Mouse (Mus musculus): ENCODE results near the gene Rab44.
"Not testable (repeated sequence)": the region's sequence is repeated elsewhere in the genome, so short reads cannot be mapped to it uniquely, and the experiment has no call there.

Rab44 gene

DNA sequence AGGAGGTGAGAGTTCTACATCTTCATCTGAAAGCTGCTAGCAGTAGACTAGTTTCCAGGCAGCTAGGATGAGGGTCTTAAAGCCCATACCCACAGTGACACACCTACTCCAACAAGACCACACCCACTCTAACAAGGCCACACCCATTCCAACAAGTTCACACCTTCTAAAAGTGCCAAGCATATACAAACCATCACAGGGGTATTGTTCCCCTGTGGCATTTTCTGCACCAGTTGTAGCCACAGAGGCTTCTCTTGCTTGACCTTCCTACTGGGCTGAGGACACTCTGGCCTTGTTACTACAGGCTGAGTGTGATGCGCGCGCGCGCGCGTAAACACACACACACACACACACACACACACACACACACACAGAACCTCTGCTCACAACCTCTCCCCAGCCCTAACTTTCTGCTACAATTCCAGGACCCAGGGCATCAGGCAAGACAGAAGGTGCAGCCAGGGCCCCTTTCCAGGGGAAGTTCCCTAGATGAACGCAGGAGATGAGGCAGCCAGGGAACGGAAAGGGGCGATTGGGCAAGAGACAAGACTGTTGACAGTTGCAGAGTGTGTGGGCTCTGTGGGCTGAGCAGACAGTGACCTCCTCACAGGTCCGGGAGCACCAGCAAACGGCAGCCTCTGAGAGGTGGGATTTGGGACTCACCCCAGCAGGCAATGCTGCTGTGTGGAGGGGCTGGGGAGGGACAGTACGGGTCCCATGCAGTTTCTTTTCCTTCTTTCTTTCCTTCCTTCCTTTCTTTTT is at the start of gene Rab44:
Gene Rab44 (plus strand): TSS at position 555 of the 762 bp plus-strand sequence.
- in situ Hi-C loops (cut with MseI, MboI) = no loop called here

DNA sequence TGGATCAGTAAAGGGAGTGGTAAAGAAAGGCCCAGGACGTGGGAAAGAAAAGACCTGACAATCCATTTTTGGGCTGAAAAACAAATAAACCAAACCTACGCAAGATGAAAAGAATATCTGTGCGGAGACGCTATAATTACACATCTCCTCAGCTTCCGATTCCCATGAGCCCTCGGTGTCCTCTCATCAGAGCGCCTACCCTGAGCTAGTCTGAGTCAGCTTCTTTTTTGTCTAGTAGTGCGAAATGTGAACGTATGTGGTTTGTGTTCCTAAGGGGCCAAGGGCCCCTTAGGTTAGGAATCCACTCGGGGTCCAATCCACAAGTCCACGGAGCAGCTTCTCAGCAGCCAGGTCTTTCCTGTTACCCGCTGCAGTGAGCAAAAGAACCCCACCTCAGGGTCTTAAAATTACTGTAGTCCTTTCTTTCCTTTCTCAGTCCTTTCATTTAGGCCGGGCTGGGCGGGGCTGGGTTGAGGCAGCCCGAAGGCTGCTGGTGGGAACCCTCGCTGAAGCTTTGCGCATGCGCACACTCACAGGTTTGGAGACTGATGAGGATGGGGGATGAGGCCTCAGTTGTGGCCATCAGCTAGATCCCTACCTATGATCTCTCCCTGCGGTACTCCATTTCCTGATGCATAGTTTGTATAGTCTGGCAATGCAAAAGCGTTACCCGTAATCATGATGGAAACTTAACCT is 48.6 kb upstream of the Rab44 start:
- in situ Hi-C loops (cut with MseI, MboI) = no loop called here

DNA sequence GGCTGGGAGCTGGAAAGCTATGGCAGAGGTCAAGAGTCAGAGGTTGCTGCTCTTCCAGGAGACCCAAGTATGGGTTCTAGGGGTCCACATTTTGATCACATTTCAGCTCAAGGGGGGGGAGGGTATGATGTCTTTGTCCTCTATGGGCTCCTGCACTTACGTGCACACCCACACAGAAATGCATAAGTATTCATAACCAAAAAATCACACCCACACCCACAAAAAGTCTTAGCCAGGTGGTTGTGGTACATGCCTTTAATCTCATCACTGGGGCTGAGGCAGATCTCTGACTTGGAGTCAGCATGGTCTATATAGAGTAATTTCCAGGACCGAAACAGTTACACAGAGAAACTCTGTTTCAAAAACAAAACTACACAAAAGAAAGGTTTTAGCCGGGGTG is 48.0 kb upstream of the Rab44 start:
- in situ Hi-C loops (cut with MseI, MboI) = no loop called here

DNA sequence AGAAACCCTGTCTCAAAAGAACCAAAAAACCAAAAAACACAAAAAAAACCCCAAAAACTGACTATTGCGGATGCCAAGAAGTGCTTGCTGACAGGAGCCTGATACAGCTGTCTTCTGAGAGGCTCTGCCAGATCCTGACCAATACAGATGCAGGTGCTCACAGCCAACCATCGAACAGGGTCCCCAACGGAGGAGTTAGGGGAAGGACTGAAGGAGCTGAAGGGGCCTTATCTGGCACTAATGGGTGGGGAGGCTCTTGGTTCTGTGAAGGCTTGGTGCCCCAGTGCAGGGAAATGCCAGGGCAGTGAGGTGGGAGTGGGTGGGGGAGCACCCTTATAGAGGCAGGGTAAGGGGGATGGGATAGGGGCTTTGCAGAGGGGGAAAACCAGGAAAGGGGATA is 46.5 kb upstream of the Rab44 start:
- in situ Hi-C loops (cut with MseI, MboI) = not testable (repeated sequence)

DNA sequence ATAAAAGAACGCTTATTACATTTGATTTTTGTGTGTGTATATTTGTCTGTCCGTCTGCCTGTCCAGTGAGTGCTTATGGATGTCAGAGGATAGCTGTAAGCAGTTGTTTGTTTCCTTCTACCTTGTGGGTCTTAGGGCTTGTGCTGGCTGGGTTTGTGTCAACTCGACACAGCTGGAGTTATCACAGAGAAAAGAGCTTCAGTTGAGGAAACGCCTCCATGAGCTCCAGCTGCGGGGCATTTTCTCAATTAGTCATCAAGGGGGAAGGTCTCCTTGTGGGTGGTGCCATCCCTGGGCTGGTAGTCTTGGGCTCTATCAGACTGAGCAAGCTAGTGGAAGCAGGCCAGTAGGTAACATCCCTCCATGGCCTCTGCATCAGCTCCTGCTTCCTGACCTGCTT is 46.1 kb upstream of the Rab44 start:
- in situ Hi-C loops (cut with MseI, MboI) = no loop called here

DNA sequence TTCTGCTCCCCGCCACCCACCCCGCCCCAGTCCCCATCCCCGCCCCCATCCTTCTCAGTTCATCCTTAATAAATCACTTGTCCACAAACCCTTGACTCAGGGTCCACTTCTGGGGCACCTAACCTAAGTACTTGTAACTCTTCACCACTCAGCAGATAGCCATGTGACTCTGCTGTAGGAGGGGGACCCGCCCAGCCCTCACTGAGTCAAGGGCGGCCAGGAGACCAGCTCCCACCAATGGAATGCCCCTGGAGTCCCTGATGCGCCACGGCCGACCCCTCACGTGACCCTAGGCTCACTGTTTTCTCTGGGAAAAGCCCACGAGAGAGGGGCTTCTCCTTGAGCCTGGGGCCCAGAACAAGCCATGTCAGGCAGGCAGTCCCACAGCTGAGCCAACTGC is 44.9 kb upstream of the Rab44 start:
- in situ Hi-C loops (cut with MseI, MboI) = no loop called here

DNA sequence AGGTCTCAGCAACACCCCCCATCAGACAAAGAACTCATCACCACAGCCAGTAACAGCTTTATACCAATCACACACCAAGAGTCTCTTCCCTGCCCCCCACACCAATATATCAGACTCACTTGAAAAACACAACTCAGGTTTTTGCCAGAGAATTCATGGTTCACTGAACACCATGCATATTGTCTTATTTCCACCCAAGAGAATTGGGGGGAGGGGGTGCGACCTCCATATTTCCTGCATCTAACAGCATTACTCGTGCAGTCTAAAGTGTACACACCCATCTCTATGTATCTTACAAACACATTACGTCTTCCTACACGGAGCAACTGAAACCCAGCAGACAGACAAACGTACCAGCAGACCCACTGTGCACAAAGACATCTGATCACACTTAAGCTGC is 42.1 kb upstream of the Rab44 start:
- in situ Hi-C loops (cut with MseI, MboI) = no loop called here

DNA sequence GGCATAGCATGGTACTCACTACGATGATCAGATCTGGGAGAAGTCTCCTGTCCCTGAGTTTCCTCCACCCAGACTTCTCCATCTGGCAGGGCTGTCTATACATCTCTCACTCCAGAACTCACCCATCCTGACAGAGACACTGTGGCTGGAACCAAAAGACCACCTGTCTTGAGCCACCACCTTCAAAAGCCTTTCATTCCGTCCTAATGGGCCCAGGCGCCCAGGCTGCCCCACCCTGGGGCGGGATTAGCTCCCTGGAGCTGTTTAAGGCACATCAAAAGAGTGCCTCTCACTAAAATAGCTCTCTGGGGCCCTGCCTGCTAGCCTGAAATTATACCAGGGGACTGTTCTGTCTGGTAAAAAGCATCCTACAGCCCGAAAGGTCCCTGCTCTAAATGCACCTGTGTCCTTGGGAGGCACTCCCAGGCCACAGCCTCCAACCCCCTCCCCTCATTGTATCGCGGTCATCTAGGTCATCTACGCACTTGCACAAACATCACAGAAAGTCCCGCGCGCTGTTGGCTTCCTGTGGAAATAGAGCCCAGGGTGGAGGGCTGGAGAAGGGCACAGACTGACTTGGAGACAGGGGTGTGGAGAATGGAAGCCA is 41.1 kb upstream of the Rab44 start:
- in situ Hi-C loops (cut with MseI, MboI) = no loop called here

DNA sequence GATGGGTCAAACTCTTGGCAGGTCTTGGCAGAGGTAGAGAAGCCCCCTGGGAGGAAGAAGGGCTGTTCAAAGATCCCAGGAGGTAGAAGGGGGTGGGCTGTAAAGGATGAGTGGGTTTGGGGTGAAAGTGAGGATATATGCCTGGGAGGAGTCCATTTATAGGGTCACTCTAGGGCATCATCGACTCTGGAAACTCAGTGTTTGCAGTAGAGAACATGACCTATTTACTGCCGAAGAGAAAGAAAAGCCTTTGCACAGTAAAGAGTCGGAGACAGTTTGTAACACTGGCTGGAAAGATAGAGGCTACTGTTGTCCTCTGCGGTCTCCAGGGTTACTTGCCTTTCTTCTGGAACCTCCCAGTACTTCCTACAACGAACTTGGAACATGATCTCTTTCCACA is 40.6 kb upstream of the Rab44 start:
- in situ Hi-C loops (cut with MseI, MboI) = no loop called here

DNA sequence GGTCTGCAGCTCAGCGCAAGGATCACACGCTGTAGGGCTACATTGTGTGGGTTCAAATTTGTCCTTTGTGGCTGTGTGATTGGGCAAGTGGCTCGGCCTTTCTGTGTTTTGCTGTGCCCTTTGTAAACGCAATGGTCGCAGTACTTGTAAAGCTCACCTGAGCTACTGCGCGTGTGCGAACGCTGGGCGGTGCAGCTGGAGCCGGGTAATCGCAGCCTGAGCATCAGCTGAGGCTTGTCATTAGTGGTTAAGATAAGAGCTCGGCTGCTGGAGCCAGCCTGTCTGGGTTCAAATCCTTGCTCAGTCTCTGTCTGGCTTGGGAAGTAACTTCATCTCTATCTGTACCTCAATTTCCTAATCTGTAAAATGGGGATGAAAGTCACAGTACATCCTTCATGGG is 39.9 kb upstream of the Rab44 start:
- in situ Hi-C loops (cut with MseI, MboI) = no loop called here

DNA sequence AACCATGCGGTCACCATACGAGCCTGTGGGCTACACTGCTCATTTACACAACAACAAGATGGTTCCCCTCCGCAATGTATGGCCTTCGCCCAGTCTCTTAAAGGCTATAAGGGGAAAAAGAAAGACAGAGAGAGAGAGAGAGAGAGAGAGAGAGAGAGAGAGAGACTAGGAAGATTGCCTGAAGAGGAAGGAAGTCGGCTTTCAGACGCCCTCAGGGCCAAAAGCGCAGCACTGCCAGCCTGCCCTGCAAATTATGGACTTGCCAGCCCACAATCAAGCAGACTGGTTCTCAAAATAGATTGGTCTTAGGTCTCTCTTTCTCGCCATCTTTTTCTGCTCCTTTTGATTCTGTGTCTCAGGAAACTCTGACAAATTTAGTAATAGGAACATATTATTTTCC is 37.7 kb upstream of the Rab44 start:
- in situ Hi-C loops (cut with MseI, MboI) = no loop called here

DNA sequence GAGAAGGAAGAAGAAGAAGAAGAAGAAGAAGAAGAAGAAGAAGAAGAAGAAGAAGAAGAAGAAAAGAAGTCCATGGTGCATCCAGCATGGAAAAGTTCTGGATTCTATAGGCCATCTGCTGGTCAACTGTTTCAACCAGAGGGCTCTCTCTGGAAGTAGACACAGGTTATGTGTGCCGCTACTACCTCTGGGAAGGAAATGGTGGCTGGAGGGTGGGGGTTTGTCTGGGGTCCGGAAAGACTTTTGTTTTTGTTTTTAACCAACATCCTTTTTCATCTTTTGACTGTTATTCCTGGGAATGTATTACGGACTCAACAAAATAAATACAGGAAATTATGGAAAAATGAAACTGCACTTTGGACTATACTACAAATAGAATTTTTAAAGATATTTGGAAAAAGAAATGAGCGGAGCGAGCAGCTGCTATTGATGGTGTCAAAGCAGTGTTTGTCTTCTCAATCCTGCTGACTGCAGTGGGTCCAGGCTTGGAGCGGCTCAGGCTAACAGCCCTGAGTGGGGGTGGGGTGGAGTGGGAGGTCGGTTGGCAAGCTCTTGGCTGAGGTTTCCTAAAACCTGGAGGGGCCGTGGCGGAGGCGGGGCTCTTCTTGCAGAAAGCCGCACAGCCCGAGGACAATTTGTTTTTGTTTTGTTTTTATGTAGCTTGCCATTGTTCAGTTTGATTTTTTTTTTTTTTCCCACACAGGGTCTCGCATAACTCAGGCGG is 36.0 kb upstream of the Rab44 start:
- in situ Hi-C loops (cut with MseI, MboI) = no loop called here

DNA sequence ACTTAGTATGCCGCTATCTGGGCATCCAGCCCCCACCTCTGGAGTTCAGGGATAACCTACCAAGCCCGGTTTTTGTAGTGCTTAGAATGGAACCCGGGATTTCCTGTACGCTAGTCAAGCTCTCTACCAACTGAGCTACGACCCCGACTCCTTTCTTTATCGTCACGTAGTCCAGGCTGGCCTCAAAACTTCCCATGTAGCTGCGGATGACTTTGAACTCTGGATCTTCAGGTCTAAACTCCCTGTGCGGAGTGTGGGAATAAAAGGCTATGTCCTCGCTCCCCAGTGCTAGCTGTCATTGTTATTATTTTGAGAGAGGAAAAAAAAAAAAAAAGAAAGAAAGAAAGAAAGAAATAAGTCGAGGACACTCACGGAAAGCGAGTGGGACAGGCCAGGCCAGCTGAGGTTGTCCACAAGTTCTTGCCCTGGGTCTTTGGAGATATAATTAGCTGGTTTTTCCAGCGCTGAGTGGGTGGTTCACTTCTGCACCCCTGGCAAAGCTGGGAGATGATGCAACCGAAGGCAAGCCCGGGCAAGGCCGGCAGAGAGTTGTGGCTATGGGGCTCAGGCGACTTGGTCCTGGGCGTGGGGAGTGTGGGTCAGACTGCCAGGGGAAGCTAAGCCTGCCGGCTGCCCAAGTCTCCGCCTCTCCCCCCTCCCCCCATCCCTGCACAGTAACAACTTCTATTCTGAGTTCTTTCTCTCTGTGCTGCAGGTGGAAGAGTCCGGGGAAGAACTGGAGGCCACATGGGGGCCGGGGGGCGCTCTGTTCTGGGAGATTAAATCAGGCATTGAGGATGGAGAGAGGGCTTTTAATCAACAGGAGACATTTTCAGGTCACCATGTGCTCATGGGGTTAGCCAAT is 35.2 kb upstream of the Rab44 start:
- in situ Hi-C loops (cut with MseI, MboI) = no loop called here

DNA sequence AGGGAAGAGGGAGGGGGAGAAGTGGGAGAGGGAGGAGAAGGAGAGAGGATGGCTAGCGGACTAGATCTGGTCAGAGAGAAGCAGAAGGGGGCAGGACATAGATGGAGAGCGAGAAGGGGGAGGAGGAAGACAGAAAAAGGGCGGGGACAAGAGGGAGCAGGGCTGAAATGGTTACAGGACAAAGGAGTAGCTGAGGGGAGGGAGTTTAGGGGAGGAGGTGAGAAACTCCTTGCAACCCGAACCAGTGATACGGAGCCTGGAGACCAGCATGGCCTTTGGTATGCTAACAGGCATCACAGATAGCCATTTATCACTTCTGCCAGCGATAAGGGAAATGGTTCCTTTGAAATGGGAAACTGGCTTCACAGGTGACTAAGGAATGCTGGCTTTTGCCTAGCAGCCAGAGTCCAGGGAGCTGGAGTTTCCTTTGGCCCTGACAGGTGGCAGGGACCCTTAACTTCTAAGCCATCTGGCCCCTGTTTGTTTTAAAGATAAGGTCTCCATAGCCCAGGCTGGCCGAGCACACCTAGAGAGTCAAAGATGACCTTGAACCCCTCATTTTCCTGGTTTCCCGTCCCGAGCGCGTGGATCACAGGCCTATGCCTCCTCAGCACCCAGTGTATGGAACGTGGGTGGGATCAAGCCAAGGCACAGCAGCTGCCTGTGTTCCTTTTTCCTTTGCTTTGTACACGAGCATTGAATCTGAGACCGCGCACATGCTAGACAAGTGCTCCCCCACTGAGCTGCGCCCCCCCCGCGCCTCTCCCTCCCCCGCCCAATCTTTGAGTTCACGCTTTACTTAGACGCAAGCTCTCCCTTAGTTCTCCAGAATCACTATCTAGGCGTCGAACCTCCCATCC is 33.0 kb upstream of the Rab44 start:
- in situ Hi-C loops (cut with MseI, MboI) = no loop called here

DNA sequence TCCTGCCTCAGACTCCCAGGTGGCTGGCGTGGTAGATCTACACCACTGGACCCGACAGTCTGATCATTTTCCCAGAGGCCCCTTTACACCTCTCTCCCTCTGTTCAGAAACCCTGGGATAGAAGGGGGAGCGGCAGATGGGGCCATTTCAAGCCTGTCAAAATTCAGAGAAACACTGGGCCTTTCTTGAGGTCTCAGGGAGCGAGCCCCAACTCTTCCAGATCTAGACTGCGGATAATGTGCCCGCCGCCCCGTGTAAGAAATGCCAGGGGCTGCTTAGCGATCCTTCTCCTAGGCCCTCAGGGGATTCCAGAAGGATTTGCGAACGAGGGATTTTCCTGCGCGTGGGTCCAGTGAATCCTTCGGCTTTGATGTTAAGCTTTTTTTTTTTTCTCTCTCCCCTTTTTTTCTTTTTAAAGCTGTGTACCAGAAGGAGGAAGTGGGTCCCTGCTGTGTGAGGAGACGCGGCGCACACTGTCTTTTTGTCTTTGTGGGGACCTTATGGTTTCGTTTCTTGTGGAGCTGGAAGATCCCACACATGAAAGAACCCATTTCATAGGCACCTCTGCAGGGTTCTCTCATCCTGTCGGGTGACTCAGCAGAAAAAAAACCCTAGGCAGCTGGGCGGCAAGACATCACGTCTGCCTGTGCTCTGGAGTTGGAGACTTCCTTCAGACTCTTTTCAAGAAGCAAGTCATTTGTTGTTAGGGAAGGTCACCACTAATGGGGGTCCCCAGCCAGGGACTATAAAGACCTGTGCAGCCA is 32.1 kb upstream of the Rab44 start:
- in situ Hi-C loops (cut with MseI, MboI) = no loop called here

DNA sequence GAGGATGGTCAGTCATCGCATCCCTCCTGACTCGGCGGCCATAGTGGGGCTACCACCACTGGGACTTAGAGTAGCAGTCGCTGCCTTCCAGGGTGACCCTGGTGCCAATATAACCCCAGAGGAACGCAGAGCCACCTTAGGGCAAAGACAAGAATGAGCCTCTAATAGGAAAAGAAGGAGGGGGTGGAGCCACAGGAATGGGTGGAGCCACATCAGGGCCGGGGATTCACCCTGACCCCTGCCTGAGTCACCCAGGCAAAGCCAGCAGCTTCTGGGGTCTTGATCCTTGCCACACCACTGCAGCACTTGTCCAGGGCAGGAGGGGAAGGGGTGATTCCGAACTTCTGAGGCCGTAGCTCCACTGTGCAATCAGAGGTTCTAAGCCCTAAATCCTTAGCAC is 30.4 kb upstream of the Rab44 start:
- in situ Hi-C loops (cut with MseI, MboI) = no loop called here

DNA sequence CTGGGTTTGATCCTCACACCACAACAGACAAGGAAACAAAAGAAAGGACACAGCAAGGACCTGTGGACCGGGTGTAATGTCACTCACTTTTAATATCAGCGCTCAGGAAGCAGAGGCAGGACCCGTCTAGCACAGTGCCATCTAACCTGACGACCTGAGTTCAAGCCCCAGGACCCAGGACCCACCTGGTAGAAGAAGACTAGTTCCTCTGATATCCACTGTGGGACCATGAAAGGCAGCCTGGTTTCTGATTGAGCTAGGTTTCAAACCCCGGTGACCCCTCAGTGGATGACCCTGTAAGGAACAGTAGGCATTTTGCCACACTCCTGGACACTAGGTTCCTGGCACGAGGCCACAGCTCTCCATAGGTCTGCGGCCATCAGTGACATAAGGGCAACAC is 29.3 kb upstream of the Rab44 start:
- in situ Hi-C loops (cut with MseI, MboI) = no loop called here

DNA sequence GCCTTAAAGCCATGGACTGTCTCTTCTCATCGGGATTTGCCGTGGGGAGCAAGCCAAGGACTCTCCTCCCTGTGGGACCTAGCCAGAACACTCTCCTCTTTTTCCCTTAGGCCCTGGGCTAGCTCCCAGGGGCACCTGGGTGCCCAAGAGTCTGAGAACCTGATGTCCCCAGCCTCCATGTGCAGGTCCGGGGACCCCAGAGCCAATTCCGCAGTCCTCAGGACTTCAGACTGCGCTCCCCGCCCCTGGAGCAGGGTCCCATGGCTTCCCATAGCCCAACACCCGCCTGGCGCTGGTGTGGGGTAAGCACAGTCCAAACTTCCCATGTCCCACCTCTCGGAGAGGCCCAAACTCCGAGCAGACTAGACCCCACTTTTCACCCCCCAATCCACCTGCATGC is 28.7 kb upstream of the Rab44 start:
- in situ Hi-C loops (cut with MseI, MboI) = no loop called here

DNA sequence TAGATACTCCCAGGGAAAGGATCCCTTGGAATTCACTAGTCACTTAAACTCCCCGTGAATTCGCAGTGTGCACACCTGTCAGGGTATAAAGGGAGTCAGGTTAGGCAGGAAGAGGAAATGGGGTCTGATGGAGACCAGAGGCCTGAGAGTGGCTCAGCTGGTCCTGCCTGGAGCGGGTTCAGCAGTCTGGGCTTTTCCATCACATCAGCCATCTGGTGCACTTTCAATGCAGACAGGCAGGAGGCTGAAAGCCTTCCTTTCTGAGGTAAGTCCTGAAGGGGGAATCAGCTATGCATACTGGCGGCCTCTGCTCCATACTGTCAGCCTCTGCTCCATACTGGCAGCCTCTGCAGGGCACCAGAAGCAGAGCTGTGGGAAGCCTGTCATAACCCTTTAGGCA is 27.0 kb upstream of the Rab44 start:
- in situ Hi-C loops (cut with MseI, MboI) = no loop called here

DNA sequence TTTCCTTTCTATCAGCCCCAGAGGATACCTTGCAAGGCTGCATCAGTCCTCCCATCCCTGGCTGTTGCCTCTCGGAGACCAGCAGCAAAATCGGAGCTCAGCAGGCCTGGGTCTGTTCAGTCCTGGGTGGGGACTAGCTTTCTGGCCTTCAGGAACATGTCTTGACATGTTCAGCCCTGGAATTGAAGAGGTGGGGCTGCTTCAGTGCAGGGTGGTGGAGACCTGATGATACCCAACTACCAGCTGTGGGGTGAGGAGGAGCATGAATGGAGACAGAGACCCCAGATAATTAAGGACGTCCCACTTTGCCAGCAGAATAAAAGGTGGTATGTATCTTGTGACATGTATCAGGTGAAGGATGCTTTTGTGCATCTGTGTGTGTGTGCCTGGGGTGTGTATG is 23.2 kb upstream of the Rab44 start, which contains the start of gene Cdkn1a:
Gene Cdkn1a (plus strand): TSS at position 201 of the 400 bp plus-strand sequence.
- in situ Hi-C loops (cut with MseI, MboI) = loop anchor here in 1 of 2 experiments (10.0 kb wide), 1 partner anchor 46 kb away; no protein-coding TSS in a partner anchor

Measured in mouse trophoblast stem cell (cell line).